Mouse (Mus musculus): Measurements from ENCODE around the gene Gtf2h4.

GRCm38 (mm10) chr17:35681986-35682385, 8.4 kb upstream of the Gtf2h4 start:
- TF ChIP-seq CTCF (IDR thresholded peaks at IDR 0.05; ENCODE audit: low read depth, low read length): no peak
- no peak for TF ChIP-seq EP300 (IDR thresholded peaks at IDR 0.05; ENCODE audit: insufficient read depth, low read depth, low read length)
- TF ChIP-seq POLR2A (IDR thresholded peaks at IDR 0.05; ENCODE audit: insufficient read depth, low read length): no peak
